Mouse (Mus musculus) MEL (cell line): ENCODE measurements at regions not wholly inside any gene's neighbourhood (a gene's known extent, or its start where the extent isn't known, plus 50 kb on each side); places are given as distances from the start of the nearest gene placed in this dataset.

ENCODE experiments used
- DNase-seq: peaks from one replicate; pipeline ENCODE4 v3.0.0; 2011; ENCODE audit warnings: low read depth, low spot score
- H3K27ac ChIP-seq: 2 replicates; pipeline ENCODE4 v1.5.1; 2012; ENCODE audit warnings: low read depth, mild to moderate bottlenecking, control low read depth, low read length, moderate library complexity; ENCODE audit not compliant: control insufficient read depth
- H3K27me3 ChIP-seq, 2 experiments: fragments of 150-350 bp in 1 of 2; sonication (generic) in 1 of 2; 2 replicates each; pipeline ENCODE4 v1.6.1; 2012; ENCODE audit warnings: low read length in 2 of 2, mild to moderate bottlenecking in 2 of 2, improper control_type of control experiment in 1 of 2, moderate library complexity in 1 of 2; ENCODE audit not compliant: insufficient read depth in 2 of 2, control insufficient read depth in 1 of 2
- H3K36me3 ChIP-seq, 2 experiments: 2 replicates each; pipeline ENCODE4 v1.6.1; 2012 to 2014; ENCODE audit warnings: low read length in 2 of 2, improper control_type of control experiment in 1 of 2, inconsistent platforms in 1 of 2, mild to moderate bottlenecking in 1 of 2; ENCODE audit not compliant: insufficient read depth in 2 of 2, control insufficient read depth in 1 of 2
- H3K4me1 ChIP-seq, 2 experiments: fragments of 150-350 bp in 1 of 2; sonication (generic) in 1 of 2; 2 replicates each; pipeline ENCODE4 v1.6.1; 2012; ENCODE audit warnings: low read length in 2 of 2, improper control_type of control experiment in 1 of 2, mild to moderate bottlenecking in 1 of 2; ENCODE audit not compliant: insufficient read depth in 2 of 2, control insufficient read depth in 1 of 2
- H3K4me3 ChIP-seq, 2 experiments: fragments of 150-350 bp in 1 of 2; sonication (generic) in 1 of 2; 2 replicates each; pipeline ENCODE4 v1.5.1; 2012; ENCODE audit warnings: low read depth in 2 of 2, low read length in 2 of 2, mild to moderate bottlenecking in 2 of 2, moderate library complexity in 2 of 2, control low read depth in 1 of 2, improper control_type of control experiment in 1 of 2; ENCODE audit not compliant: control insufficient read depth in 1 of 2, insufficient read depth in 1 of 2
- H3K79me2 ChIP-seq: 2 replicates; pipeline ENCODE4 v1.6.1; 2012; ENCODE audit warnings: mild to moderate bottlenecking, low read length, moderate library complexity; ENCODE audit not compliant: control insufficient read depth, poor library complexity, insufficient read depth
- H3K9ac ChIP-seq: 2 replicates; pipeline ENCODE4 v1.6.1; 2012; ENCODE audit warnings: low read depth, mild to moderate bottlenecking, control low read depth, low read length, moderate library complexity; ENCODE audit not compliant: control insufficient read depth, poor library complexity, severe bottlenecking
- H3K9me3 ChIP-seq: fragments of 150-350 bp; sonication (generic); replicated peaks from 2 replicates; pipeline ENCODE4 v1.6.1; 2012; ENCODE audit warnings: mild to moderate bottlenecking, low read length, improper control_type of control experiment, moderate library complexity; ENCODE audit not compliant: insufficient read depth
- CTCF ChIP-seq, 3 experiments: IDR thresholded peaks in 2 of 3; conservative IDR thresholded peaks in 1 of 3; 2 replicates each; pipeline ENCODE4 v1.5.1; 2011 to 2012; ENCODE audit warnings: low read length in 3 of 3, low read depth in 2 of 3, mild to moderate bottlenecking in 2 of 3, improper control_type of control experiment in 1 of 3, inconsistent platforms in 1 of 3, mixed read lengths in 1 of 3, moderate library complexity in 1 of 3; ENCODE audit not compliant: control insufficient read depth in 1 of 3, insufficient read depth in 1 of 3, poor library complexity in 1 of 3, severe bottlenecking in 1 of 3
- ELF1 ChIP-seq: IDR thresholded peaks from 2 replicates; pipeline ENCODE4 v1.6.1; 2014; ENCODE audit warnings: low read depth, mild to moderate bottlenecking, inconsistent platforms, low read length, improper control_type of control experiment, moderate library complexity
- EP300 ChIP-seq, 2 experiments: IDR thresholded peaks; 2 replicates each; pipeline ENCODE4 v1.6.1; 2011; ENCODE audit warnings: improper control_type of control experiment in 2 of 2, low read length in 2 of 2, low read depth in 1 of 2, mild to moderate bottlenecking in 1 of 2
- ETS1 ChIP-seq: IDR thresholded peaks from 2 replicates; pipeline ENCODE4 v1.6.1; 2012; ENCODE audit warnings: low read depth, mild to moderate bottlenecking, inconsistent platforms, low read length, improper control_type of control experiment, moderate library complexity
- HCFC1 ChIP-seq: IDR thresholded peaks from 2 replicates; pipeline ENCODE4 v1.6.1; 2012; ENCODE audit warnings: low read depth, mild to moderate bottlenecking, inconsistent platforms, low read length, improper control_type of control experiment, moderate library complexity
- MAX ChIP-seq: IDR thresholded peaks from 2 replicates; pipeline ENCODE4 v1.6.1; 2011; ENCODE audit warnings: low read length, improper control_type of control experiment
- MAZ ChIP-seq: IDR thresholded peaks from 2 replicates; pipeline ENCODE4 v1.6.1; 2012; ENCODE audit warnings: low read depth, mild to moderate bottlenecking, inconsistent platforms, low read length, improper control_type of control experiment
- MEF2A ChIP-seq: IDR thresholded peaks from 2 replicates; pipeline ENCODE4 v1.6.1; 2014; ENCODE audit warnings: low read depth, mild to moderate bottlenecking, inconsistent platforms, low read length, improper control_type of control experiment; ENCODE audit not compliant: poor library complexity, insufficient replicate concordance, severe bottlenecking; ENCODE audit errors: extremely low read depth
- MXI1 ChIP-seq: IDR thresholded peaks from 2 replicates; pipeline ENCODE4 v1.6.1; 2011; ENCODE audit warnings: mild to moderate bottlenecking, low read depth, low read length, improper control_type of control experiment
- MYC ChIP-seq: IDR thresholded peaks from 2 replicates; pipeline ENCODE4 v1.6.1; 2011; ENCODE audit warnings: low read depth, mild to moderate bottlenecking, low read length, improper control_type of control experiment, moderate library complexity
- NELFE ChIP-seq: IDR thresholded peaks from 2 replicates; pipeline ENCODE4 v1.6.1; 2011; ENCODE audit warnings: low read depth, low read length, improper control_type of control experiment
- NRF1 ChIP-seq: IDR thresholded peaks from 2 replicates; pipeline ENCODE4 v1.6.1; 2014; ENCODE audit warnings: low read depth, mild to moderate bottlenecking, inconsistent platforms, low read length, improper control_type of control experiment, moderate library complexity; ENCODE audit not compliant: poor library complexity, insufficient read depth, severe bottlenecking
- POLR2A ChIP-seq, 2 experiments: IDR thresholded peaks; 2 replicates each; pipeline ENCODE4 v1.6.1; 2011 to 2012; ENCODE audit warnings: low read length in 2 of 2, mild to moderate bottlenecking in 2 of 2, control low read depth in 1 of 2, improper control_type of control experiment in 1 of 2, low read depth in 1 of 2, moderate library complexity in 1 of 2; ENCODE audit not compliant: control insufficient read depth in 1 of 2, insufficient read depth in 1 of 2, poor library complexity in 1 of 2
- POLR2AphosphoS2 ChIP-seq: IDR thresholded peaks from 2 replicates; pipeline ENCODE4 v1.6.1; 2011; ENCODE audit warnings: low read length, improper control_type of control experiment
- POLR2AphosphoS5 ChIP-seq: IDR thresholded peaks from 2 replicates; pipeline ENCODE4 v1.6.1; 2012; ENCODE audit warnings: low read depth, borderline replicate concordance, mild to moderate bottlenecking, inconsistent platforms, low read length, moderate library complexity, mixed read lengths
- RAD21 ChIP-seq: IDR thresholded peaks from 2 replicates; pipeline ENCODE4 v1.6.1; 2011; ENCODE audit warnings: mild to moderate bottlenecking, low read depth, low read length, improper control_type of control experiment
- RCOR1 ChIP-seq: IDR thresholded peaks from 2 replicates; pipeline ENCODE4 v1.6.1; 2012; ENCODE audit warnings: low read depth, mild to moderate bottlenecking, inconsistent platforms, low read length, improper control_type of control experiment
- SMC3 ChIP-seq: IDR thresholded peaks from 2 replicates; pipeline ENCODE4 v1.6.1; 2011; ENCODE audit warnings: low read depth, low read length, improper control_type of control experiment
- TBP ChIP-seq: IDR thresholded peaks from 2 replicates; pipeline ENCODE4 v1.8.0; 2011; ENCODE audit warnings: low read depth, low read length, improper control_type of control experiment
- TCF12 ChIP-seq: IDR thresholded peaks from 2 replicates; pipeline ENCODE4 v1.6.1; 2014; ENCODE audit warnings: low read depth, mild to moderate bottlenecking, inconsistent platforms, low read length, improper control_type of control experiment, moderate library complexity
- UBTF ChIP-seq: IDR thresholded peaks from 2 replicates; pipeline ENCODE4 v1.6.1; 2012; ENCODE audit warnings: low read depth, mild to moderate bottlenecking, inconsistent platforms, low read length, improper control_type of control experiment, moderate library complexity, borderline replicate concordance; ENCODE audit not compliant: insufficient read depth
- ZNF384 ChIP-seq: IDR thresholded peaks from 2 replicates; pipeline ENCODE4 v1.6.1; 2012; ENCODE audit warnings: low read depth, mild to moderate bottlenecking, inconsistent platforms, low read length, improper control_type of control experiment

DNA sequence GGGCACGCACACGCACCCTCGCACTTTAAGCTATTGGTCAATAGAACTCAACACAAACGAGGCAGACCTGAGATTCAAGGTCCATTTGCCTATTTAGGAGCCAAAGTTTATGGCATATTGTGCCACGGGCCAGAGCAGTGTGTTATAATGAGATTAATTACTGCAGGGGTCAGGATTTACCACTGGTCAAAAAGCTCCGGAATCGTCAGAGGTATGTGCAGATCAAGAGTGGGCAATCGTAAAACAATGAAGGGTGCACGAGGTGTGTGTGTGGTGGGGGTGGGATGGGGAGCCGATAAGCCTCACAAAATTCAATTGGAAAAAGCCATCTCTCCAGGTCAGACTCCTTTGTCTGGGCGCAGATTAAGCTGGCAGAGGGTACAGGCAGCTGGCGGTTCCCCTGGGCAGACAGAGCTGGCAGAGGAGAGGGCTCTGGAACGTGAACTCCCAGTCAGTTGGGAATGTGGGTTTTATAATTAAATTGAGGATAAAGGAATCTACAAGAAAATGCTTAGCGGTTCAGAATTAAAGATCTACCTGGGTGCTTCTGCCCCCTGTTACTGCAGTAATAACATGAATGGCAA is 97.4 kb upstream of the Itga6 start:
- Histone ChIP-seq H3K4me1 (no peaks in the 10 kb centered on the region), H3K27ac (no peak overlapping the region), H3K9ac (no peak overlapping the region)

DNA sequence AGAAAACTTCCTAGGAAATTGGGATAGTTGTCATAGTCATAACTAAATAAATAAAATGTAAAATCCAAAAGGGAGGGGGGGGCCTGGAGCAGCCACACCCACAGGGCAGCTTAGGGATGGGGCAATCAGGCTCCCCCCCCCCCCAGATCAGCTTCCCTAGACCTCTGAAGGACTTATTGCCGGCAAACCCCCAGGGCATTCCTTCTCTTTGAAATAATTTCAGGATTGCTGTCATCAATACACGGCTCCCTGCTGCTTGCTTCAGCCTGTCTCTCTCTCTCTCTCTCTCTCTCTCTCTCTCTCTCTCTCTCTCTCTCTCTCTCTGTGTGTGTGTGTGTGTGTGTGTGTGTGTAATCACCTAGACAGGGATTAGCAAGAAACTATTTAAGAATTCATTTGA is 93.8 kb upstream of the Itga6 start:
- TF ChIP-seq ELF1 (no peak), TCF12 (no peak), POLR2A (IDR thresholded peaks at IDR 0.05; ENCODE audit: control insufficient read depth in 1 of 2, insufficient read depth in 1 of 2, low read depth in 1 of 2, low read length in 2 of 2, poor library complexity in 1 of 2) (no peak), SMC3 (no peak), HCFC1 (no peak), UBTF (no peak), EP300 (IDR thresholded peaks at IDR 0.05; ENCODE audit: low read depth in 1 of 2, low read length in 2 of 2) (no peak), POLR2AphosphoS5 (no peak), NRF1 (no peak), MEF2A (no peak), ZNF384 (no peak), MYC (no peak), MXI1 (no peak), RAD21 (no peak)
- DNase-seq = no peak

More for the DNA sequence above, 97.4 kb upstream of the Itga6 start:
- TF ChIP-seq SMC3 (no peak), POLR2AphosphoS2 (no peak), POLR2A (IDR thresholded peaks at IDR 0.05; ENCODE audit: control insufficient read depth in 1 of 2, insufficient read depth in 1 of 2, low read depth in 1 of 2, low read length in 2 of 2, poor library complexity in 1 of 2) (no peak), TBP (no peak), CTCF (IDR thresholded peaks at IDR 0.05 in 2 of 3, conservative IDR thresholded peaks at IDR 0.05 in 1 of 3; ENCODE audit: control insufficient read depth in 1 of 3, insufficient read depth in 1 of 3, low read depth in 2 of 3, low read length in 3 of 3, poor library complexity in 1 of 3, severe bottlenecking in 1 of 3) (no peak), ELF1 (no peak), MAZ (no peak), ZNF384 (no peak), NELFE (no peak), ETS1 (no peak), RCOR1 (no peak), MAX (no peak)
- peaks cover 3 to 4% of the 10 kb centered on the region in 2 experiments for H3K27me3 ChIP-seq
- H3K4me3 ChIP-seq = no peak overlapping the region
- H3K36me3 ChIP-seq = no peaks in the 10 kb centered on the region
- no peak for DNase-seq
- H3K79me2 ChIP-seq = no peaks in the 10 kb centered on the region
- H3K9me3 ChIP-seq = no peaks in the 10 kb centered on the region

More for the DNA sequence above, 93.8 kb upstream of the Itga6 start:
- H3K9me3 ChIP-seq = no peaks in the 10 kb centered on the region
- no peak overlapping the region for H3K4me3 ChIP-seq
- no peaks in the 10 kb centered on the region for H3K36me3 ChIP-seq
- H3K9ac ChIP-seq = no peak overlapping the region
- peaks cover 1 to 3% of the 10 kb centered on the region in 2 experiments; a peak in 3 of 4 replicates for H3K27me3 ChIP-seq
- H3K4me1 ChIP-seq = peaks cover 0 to 6% of the 10 kb centered on the region in 2 experiments; a peak in 1 of 4 replicates
- no peaks in the 10 kb centered on the region for H3K79me2 ChIP-seq
- H3K27ac ChIP-seq = no peak overlapping the region
